Mouse (Mus musculus) gonadal fat pad, adult 2 months (tissue): ENCODE measurements at regions not wholly inside any gene's neighbourhood (a gene's known extent, or its start where the extent isn't known, plus 50 kb on each side); places are given as distances from the start of the nearest gene placed in this dataset.

Experiments
- DNase-seq: peaks from one replicate; pipeline ENCODE4 v3.0.0-alpha.2; 2012; ENCODE audit warnings: low read depth

- DNase-seq = no peak
Measured at GRCm38 (mm10) chr1:35580474-35580873, 487.7 kb upstream of the Hs6st1 start.

GRCm38 (mm10) chr1:35587900-35588299 lies 480.3 kb upstream of the Hs6st1 start:
- DNase-seq = no peak

- no peak for DNase-seq
Measured at GRCm38 (mm10) chr1:35588939-35589338, 479.3 kb upstream of the Hs6st1 start.

- no peak for DNase-seq
Measured at GRCm38 (mm10) chr1:35600847-35601246, 467.4 kb upstream of the Hs6st1 start.

- DNase-seq = no peak
Measured at GRCm38 (mm10) chr1:35615131-35615530, 453.1 kb upstream of the Hs6st1 start.

- no peak for DNase-seq
Measured at GRCm38 (mm10) chr1:35619476-35619875, 448.7 kb upstream of the Hs6st1 start.

DNA sequence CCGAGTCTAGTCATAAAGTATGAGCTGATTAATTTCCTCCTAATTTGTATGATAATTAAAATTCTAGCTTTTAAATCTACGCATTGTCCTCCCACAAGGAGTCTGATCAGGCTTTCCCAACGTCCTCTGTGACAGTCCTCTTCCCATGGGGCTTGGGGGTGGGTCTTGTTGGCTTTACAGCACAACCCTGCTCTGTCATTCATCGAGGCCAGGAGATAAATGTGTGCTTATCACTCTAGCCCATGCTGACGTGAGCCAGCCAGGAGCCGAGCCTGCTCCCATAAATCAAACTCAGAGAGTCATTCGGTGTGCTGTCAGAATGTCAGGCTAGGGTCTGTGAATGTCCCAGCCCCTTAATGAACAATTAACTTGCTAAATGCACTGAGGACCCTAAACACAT lies 425.6 kb upstream of the Hs6st1 start:
- no peak for DNase-seq

DNA sequence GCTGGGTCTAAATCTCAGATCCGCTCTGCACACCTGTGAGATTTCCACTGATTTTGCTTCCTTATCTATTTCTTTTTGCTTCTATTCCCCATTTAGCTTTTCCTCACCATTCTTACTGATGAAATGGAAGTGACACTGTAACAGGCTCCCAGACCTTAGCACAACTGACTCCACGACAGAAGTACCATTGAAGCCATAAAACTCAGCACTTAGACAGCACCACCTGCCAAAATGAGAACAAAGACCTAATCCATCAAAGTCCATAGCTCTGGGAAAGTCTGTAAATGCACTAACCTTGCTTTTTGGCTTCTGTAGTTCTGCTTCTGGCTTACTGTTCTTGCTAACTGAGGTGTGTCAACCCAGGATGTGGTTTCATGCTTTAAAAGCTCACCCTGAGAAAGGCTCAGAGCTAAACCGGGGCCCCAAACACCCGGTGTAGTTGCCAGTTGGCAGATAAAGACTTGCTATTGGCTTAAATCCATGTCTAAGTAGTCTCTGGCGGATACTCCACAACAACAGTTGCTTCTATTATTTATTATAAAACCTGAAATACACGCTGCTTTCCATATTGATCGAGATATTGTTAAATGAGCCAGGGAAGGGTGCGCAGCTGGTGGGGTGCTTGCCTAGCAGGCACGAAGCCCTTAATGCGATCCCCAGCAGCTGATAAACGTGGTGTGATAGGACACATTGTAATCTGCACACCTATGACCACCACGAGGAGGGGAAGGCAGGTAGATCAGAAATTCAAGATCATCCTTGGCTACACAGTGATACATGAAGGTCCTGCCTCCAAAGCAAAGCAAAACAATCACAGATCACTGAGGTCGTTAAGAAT lies 414.9 kb upstream of the Hs6st1 start:
- DNase-seq = no peak

GRCm38 (mm10) chr1:35663006-35663405 lies 405.2 kb upstream of the Hs6st1 start:
- peak; percentile 28 for DNase-seq

- DNase-seq = no peak
Measured at GRCm38 (mm10) chr1:35673524-35673923, 394.7 kb upstream of the Hs6st1 start.

- DNase-seq = no peak
Measured at GRCm38 (mm10) chr1:35673992-35674391, 394.2 kb upstream of the Hs6st1 start.

GRCm38 (mm10) chr1:35682511-35682949 lies 385.7 kb upstream of the Hs6st1 start:
- DNase-seq = no peak

GRCm38 (mm10) chr1:35685651-35686050 lies 382.5 kb upstream of the Hs6st1 start:
- DNase-seq = no peak

DNA sequence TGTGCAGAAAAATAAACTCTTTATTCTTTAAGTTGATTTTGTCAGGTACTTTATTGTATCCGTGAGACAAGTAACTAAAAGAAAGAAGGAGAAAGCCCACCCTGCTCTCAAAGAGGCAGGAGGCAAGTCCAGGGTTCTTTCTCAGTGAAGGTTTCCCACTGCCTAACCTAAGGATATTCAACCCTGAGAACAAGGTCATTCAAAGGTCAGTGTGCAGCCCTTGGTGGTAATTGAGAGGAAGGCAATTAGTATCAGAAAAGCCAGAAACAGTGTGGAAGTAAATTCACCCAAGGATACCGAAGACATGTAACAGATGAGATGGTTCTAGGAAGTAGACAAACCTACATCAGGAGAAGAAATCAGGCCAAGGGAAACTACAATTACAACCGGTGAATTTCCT lies 373.9 kb upstream of the Hs6st1 start:
- DNase-seq = no peak

DNA sequence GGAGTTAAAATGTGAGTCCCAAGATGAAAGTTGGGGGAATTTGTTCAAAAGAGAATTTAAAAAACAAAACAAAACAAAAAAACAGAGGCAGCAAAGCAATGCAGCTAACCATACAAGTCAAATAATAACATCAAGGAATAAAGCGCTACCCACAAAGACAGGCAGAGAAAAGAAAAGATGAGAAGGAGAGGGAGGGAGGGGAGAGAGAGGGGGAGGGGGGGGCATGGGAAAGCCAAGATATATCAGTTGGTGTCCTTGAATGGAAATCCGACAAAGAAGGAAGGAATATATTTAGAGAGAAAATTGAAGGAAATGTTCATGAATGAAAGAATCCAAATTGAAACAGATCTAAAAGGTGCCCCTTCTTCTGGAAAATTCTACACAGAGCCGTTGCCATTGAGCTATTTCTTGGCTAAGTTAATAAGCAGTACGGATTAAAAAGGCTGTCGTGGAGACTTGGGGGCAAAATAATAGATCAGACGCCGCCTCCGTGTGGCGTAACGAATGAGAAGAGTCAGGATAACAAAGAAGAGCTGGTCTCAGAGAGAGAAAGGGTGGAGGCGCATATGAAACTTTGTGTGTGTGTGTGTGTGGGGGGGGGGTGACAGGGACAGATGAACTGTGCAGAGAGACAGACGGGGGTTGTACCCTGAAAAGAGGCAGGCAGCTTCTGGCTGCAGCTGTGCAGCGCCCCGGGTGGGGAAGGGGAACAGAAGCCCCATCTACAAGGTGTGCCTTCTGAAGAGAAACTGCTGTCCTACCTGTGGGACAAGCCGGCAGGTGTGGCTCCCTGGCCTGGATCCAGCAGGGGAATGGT lies 373.2 kb upstream of the Hs6st1 start:
- no peak for DNase-seq

- no peak for DNase-seq
Measured at GRCm38 (mm10) chr1:35697218-35697617, 371.0 kb upstream of the Hs6st1 start.

GRCm38 (mm10) chr1:35697834-35698500 lies 370.2 kb upstream of the Hs6st1 start:
- DNase-seq = no peak

GRCm38 (mm10) chr1:35702585-35702984 lies 365.6 kb upstream of the Hs6st1 start:
- DNase-seq = no peak

DNA sequence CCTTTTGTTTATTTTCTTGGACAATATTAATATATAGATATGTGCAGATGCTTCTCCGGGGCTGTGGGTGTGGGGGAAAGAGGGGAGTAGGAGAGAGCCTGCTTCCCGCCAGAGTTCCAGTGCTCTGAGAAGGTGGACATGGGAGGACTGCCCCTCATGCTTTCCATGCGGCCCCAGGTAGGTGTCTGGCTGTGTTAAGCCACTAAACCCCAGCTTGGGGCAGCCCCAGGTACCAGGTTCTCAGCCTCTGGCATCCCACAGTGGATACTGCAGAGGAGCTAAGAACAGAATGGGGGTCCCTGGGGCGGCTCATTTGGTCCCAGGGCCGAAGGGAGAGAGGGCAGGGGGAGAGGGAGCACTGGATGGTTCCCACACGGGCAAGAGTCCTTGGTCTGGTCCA lies 361.9 kb upstream of the Hs6st1 start:
- no peak for DNase-seq

DNA sequence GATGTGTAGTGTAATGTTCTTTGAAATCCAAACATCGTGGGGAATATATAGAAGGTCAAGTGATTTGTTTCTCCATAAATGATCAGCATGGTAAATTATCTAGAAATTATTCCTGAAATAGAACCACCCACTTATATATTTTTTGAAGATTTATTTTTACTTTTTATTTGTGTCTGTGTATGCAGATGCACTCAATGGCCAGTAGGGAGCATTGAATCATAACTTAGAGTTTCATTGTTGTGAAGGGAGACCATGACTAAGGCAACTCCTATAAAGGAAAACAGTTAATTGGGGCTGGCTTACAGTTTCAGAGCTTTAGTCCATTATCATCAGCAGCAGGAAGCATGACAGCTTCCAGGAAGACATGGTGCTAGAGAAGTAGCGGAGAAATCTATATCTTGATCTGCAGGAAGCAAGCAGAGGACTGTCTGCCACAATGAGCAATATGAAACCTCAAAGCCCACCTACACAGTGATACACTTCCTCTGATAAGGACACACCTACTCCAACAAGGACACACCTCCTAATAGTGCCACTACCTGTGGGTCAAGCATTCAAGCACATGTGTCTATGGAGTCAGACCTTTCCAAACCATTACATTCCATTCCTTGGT lies 359.9 kb upstream of the Hs6st1 start:
- no peak for DNase-seq

GRCm38 (mm10) chr1:35709214-35709613 lies 359.0 kb upstream of the Hs6st1 start:
- DNase-seq = no peak

GRCm38 (mm10) chr1:35713961-35714360 lies 354.2 kb upstream of the Hs6st1 start:
- DNase-seq = peak; percentile 61
